Mouse (Mus musculus) frontal cortex, postnatal 14 days (tissue): ENCODE data around the gene Mad1l1.

Experiments
- DNase-seq, 2 experiments: peaks; one replicate each; pipeline ENCODE4 v3.0.0; 2022; ENCODE audit warnings: low spot score in 2 of 2

The Mad1l1 gene

DNA sequence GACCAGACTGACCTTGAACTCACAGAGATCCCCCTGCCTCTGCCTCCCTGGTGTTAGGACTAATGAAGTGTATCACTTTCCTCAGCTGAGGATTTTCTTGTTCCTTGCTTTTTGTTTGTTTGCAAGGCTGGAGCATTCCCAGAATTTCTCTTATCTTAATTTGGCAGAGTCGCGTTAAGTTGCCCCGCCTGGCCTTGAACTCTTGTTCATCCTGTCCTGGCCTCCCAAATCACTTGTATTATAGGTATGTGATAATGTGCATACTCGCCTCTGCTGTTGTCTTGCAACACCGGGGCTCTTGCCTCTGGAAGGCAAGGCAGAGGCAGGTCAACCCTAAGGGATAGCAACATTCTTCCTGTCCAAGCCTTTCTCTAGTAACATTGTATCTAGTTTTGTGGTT lies 2.7 kb upstream of the Mad1l1 start:
- no peak for DNase-seq

DNA sequence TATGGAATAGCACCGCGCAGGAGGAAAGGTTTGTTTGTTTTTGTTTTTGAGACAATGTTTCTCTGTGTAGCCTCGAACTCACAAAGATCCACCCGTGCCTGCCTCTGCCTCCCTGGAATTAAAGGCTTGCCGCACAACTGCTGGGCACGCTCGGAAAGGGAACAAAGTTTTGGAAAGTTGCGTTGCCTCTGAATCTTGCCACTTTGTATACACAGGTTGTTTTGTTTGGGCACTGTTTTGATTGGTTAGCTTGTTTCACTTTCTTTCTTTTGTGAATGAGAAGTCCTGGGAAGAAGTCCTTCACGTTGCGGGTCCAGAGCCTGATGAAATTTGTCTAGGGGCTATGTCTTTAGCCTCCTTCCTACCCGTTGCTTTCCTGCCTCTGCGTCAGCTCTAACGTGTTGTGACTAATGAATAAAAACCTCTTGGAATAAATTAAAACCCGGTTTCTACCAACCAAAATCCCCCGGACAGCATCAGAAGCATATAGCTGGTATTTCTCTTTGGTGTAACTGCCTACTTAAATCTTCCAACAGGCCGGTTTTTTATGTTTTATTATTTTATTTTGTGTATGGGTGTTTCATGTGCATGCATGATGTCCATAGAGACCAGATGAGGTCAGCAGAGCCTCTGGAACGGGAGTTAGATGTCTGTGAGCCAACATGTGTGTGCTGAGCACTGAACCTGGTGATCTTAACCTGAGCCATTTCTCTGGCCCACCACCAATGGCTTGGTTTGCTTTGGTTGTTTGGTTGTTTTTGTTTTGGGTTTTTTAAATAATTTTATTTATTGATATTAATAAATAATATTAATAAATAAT lies 614 bp upstream of the Mad1l1 start:
- no peak for DNase-seq

DNA sequence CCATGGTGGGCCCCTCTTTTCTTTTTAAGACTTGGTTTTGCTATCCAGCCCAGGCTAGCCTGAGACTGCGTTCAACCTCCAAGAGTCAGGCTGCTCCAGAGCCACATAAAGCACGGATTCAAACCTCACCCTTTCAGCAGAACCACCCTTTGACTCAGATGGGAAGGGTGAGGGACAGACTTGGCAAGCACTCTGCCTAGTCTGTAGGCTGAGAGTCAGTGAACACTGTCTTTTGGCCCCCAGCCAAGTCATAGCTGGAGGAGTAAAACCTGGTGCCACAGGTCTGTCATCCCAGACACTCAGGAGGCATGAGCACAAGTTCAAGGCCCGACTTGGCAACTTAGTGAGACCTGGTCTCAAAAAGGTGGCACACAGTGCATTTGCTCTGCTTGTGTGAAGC lies 4.6 kb downstream of the Mad1l1 start:
- DNase-seq: no peak

DNA sequence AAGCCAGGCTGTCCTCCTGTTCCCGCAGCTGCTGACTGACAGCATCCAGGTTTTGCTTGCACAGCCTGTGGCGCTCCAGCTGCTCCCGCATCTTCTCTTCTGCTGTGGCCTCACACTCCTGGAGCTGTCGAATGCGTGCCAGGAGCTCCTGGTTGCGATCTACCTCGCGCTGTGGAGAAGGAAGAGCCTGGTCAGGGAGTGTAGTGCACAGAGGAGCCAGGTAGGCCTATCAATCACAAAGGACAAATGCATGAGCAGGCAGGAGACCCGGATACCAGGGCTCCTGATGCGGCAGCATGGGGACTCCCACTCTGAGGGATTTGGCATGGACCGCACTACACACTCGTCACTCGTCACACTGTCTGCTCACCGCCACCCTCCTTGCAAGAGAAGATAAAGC lies 13.8 kb downstream of the Mad1l1 start:
- no peak for DNase-seq

DNA sequence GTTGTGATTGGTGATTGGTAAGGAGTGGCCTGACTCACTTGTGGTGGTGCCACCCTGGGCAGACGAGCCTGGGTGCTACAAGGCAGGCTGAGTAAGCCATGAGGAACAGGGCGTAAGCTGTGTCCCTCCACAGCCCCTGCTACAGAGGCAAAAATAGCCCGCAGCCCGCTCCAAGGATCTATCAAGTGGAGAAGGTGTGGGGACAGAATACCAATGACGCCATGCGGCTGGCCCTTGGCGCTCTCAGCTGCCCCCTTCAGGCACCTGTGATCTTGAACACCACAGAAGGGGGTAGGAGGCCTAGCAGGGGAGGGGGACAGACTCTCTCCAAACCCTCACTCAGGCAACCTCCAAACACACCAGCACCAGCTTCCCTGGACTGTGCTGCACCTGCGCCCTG lies 15.3 kb downstream of the Mad1l1 start:
- DNase-seq: no peak

DNA sequence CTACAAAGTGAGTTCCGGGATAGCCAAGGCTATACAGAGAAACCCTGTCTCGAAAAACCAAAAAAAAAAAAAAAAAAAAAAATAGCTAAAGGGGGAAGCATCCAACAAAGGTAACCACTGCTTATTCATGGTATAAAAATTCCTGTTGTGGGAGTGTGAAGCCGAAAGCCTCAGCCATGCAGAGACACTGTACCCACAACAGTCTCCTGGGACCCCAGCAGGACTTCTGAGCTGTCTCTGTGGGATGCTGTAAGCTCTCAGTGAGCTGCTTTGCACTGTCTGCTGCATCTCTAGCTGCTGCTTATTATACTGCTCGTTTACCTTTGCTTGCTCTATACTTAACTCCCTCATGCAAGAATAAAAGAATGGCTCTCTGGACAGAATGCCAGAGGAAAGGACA lies 23.1 kb downstream of the Mad1l1 start:
- no peak for DNase-seq

DNA sequence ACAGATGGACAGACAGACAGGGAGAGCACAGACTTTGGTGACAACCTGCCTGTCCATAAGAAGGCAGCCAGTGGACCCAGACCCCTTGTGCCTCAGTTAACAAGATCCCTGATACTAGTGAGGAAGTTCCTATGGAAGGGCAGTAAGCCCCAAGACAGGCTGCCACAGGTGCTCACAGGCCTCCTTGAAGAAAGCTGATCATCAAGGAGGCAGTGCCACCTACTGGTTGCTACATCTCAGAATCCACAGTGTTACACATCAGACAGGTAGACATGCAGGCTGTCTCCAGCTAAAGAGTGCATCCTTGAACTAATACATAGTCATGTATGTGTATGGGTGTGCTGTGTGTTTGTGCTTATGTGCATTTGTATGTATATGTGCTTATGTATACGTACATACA lies 29.2 kb downstream of the Mad1l1 start:
- DNase-seq: peak in 1 of 2 experiments; percentile 56

DNA sequence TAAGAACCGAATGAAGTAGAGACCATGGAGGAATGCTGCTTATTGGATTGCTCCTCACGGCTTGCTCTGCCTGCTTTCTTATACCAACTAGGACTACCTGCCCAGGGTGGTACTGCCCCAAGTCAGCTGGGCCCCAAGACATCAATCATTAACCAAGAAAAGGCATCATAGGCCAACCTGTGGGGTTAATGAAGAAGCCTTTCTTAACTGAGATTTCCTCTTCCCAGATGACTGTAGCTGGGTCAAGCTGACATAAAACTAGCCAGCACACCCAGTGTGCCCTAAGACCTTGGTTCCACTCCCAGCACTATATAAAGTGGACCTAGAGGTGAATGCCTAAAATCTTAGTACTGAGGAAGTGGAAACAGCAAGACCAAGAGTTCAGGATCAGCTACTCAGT lies 32.2 kb downstream of the Mad1l1 start:
- no peak for DNase-seq

DNA sequence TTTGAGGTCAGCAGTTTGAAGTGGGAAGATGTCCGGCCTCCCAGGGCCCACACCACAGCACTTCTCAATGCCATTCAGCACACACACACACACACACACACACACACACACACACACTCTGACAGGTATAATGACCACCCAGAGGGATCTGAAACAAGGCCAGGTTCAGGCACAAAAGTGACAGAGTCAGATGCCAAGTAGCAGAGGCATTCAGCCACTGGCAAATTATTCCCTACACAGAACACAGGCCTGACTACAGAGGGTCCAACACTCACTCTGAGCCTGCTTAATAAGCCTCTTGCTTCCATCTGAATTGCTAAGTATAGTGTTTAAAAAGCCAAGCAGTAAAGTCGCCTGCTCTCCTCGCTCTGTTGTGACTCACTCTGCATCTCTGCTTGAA lies 33.1 kb downstream of the Mad1l1 start:
- DNase-seq: no peak

DNA sequence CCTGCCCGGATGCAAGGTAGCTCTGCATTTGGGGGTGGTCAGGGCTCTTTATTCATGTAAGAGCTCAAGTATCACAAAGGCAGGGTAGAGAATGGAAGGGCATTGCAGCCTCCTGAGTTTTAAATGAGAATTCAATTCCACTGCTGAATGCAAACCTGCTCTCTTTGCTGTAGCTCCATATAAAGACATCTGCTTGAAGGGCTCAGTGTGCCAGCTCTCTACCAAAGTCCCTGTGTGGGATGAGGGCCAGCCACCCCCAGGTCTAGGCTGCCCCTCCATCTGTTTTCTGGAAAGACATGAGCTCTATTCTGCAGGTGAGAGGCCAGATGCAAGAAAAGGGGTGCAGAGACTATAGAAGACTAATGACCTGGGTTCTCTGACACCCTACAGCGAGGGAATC lies 36.6 kb downstream of the Mad1l1 start:
- no peak for DNase-seq

DNA sequence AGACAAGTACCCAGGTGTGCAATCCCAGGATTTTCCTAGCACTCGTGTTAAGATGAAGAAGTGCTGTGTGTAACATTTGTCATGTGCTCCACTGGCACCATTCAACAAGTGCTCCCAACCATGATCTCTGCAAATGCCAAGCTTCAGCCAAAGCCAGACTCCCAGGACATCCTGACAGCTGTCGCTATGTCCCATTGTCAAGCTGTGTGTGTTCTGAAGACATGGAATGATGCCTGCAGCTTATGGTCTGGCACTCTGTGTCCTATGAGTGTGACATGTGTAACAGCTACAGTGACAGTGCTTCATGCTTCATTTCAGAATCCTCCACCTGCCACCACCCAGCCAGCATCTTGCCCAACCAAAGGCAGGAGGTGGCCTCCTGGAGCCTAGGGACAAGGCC lies 37.3 kb downstream of the Mad1l1 start:
- no peak for DNase-seq

DNA sequence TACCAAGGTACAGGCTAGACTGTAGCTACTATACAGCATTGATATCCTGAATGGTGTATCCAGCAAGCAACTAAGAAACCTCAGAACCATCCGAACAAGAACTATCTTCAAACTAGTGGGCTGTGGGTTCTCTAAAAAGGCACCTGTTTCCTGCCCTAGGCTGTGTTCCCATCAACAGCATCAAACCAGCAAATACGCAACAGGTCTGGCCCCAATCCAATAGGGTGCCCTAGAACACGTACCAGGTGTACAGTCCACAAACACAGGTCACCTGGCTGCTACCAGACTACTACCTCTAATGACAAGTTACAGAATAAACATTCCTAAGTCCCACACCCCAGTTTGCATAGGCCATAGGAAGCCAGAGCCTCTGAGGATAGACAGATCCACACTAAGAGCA lies 38.5 kb downstream of the Mad1l1 start:
- no peak for DNase-seq

DNA sequence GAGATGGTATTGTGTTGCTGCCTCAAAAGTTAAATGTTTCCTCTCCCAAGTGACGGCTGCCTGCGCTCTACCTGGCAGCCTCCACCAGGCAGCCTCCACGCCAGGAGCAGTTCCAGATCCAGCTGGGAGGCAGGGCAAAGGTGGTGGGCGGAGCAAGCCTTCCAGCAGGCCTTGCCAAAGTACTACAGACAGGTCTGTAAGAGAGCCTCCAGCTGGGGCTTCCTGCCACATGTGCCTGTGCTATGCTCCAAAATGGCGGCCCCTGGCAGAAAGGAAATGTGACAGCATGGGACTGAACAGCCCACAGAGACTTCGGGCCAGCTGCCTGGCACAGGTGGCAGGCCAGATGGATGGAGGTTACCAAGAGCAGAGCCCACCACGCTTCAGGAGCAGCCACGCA lies 39.0 kb downstream of the Mad1l1 start:
- DNase-seq: no peak

DNA sequence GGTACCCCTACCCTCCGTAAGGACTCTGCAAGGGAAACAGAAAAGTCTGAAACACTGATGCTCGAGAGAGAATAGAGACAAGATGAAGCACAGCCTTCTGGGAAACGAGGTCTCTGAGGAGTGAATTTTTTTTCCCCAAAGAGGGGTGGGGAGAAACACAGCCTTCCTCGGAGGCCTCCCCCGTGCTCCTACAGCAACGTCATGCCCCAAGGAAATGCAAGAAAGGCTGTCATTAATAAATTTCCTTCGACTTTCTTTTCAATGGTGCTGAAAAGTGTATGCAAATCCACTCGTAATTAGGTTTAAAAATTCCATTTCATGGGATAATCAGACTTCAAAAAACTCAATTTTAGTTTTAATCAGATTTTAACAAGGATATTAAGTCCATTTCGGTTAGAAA lies 41.1 kb downstream of the Mad1l1 start:
- DNase-seq: no peak

DNA sequence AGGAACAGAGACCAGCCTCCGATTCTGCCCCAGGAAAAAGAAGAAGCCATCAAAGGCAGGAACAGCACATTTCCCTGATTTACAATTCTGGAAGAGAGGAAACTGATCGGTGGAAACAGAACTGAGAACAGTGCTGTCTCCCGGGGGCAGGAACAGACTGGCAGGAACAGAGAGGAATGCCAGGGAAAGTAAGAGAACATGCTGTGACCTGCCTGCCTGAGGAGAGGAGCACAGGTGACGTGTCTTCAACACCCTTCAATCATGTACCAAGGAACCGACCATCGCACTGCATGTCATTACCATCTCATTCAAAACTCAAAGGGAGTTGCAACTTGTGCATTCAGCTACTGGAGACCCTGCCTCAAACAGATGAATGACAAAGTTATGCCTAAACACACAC lies 44.6 kb downstream of the Mad1l1 start:
- DNase-seq: no peak

DNA sequence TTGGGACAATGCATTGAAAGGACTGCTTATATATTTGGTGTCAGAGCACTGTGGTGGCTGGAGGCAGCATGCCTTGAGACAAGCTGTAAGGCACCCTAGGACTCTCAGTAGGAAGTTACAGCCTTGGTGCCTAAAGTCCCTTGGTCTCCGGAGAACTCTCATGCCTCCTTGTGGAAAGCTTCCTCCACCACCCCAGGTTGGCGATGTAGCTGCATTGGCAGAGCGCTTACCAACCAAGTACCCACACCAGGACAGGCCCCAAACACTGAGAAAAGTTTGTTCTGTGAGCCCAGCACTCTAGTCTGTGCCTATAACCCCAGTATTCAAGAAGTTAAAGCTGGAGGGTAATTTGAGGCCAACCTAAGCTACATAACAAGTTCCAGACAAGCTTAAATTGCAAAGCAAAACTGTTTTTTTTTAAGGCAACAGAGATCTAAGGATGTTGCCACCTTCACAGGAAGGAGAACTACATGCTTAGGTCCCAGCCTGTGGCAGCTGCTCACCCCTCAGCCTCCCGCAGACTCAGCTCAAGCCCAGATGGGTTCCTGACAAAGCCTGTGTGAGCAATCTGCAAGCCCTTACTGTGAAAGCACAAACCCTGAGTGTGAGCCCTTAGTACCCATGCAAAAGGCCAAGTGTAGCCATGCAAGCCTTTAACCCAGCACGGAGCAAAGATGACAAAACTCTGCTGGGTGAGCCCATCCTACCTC lies 50.2 kb downstream of the Mad1l1 start:
- no peak for DNase-seq

DNA sequence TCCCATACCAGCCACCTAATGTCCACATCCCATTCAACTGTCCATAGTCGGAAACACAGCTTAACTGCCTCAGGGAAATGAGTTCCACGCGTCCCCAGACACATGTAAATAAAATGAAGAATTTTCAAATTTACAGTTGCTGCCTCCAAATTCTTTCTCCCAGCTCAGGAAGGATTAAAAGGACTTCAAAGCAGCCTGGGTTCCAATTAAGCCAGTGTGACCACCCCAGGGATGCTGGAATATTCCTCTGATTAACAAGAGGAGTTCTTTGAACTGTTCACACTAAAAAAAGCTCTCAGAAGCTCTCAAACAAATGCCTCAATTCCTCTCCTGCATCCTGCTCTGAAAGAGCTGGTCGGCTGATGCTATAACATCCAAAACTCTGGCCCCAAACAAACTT lies 53.0 kb downstream of the Mad1l1 start:
- no peak for DNase-seq

DNA sequence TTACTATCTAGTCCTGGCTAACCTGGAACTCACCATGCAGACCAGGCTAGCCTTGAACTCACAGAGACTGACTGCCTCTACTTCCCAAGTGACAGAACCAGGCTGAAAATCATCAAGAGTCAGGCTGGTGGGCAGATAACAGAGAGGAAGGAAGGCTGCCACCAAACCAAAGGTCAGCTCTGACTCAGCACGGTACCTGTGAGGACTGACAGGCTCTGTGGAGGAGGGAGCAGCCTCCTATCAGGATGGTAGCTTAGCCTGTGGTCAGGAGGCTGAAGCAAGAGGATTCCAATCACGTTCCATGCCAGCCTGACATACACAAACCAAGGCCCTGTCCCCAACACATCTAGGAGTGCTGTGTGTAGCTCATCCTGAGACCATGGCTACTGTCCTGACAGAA lies 54.3 kb downstream of the Mad1l1 start:
- DNase-seq: no peak

DNA sequence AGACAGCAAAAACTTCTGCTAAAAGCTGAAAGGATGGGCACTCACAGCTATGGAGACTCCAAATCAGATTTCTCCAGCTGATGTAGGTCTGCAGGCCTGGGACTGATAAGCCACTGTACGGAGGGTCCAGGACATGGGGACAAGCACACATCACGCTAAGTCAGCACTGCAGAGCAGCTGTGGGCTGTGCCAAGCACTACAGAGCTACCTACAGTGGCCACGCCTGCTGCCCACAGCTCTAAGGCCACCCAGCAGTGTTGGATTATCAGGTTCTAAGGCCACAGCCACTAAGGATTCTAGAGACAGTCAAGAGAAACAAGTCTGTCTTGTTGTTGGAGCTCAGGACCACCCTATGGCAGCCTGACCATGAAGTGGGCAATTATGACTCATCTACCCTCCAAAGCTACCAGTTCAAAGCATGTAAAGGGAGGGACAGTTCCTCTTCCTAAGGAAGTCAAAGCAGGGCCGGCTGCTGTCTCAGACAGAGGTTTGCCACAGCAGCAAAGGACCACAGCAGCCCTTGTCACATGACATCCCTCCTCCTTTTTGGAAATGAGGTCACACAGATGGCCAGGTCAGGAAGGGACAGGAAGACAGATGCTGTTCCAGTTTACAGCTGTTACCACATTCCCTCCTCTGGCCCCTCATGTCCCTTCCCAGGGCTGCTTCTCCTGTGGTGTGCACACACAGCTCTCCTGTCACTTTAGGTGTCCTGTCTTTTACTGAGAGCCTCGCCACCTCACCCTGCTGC lies 56.4 kb downstream of the Mad1l1 start:
- DNase-seq: no peak

DNA sequence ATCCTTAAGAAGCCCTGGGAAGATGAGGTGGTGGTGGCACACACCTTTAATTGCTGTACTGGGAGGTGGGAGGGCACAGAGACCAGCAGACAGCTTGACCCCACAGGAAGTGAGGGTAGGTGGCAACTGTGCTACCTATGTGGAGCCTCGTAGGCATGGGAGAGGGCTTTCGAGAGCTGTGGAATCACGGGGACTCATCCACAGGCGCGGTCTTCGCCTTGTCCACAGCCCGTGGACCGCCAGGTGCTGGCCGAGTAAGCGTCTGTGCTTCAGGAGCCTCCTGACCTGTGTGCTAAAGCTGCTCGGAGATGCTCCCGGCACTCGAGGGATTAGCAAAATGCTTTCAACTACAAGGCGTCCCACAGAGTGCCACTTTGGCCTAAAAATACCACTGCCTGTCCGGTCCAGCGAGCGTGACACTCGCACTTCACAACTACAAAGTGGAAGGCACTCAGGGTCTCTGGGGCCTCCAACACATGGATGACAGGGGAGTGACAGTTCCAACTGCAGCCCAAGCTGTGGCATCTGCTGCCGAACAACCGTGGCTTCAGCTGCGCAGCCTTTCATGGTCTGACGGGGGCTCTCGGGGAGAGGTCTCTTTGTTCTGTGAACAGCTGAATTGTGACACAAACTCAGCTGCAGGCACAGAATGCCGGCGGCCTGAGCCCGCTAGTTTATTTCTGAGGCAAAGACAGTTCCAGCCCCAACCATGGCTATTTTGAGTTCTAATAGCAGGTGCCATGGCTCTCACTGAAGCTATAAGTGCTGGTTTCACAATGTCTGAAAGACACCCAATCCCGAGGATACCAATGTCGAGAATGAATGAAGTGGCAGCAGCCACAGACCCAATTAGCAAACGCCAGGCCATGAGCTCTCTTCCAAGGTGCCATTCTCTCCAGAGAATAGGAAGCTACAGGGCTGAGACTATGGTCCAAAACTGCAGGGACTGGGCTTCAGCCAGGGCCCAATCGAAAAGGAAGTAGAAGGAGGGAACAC lies 57.3 kb downstream of the Mad1l1 start:
- no peak for DNase-seq

DNA sequence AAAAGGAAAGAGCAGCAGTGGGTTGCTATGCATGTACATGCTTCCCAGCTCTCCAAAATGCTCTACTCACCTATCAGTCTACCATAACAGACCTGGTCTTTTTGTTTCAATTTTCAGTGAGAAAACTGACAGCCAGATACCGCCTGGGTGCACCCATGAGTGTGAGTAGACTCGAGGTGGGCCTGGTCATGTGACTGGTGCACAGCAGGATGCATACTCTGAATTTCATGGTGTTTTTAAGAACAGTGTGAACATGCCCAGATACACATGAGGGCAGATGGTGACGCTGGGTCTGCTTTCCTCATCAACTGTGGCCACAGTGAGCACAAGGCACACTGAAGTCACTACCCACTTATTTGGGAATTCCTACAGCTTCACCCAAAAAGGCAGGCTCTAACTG lies 59.0 kb downstream of the Mad1l1 start:
- no peak for DNase-seq

DNA sequence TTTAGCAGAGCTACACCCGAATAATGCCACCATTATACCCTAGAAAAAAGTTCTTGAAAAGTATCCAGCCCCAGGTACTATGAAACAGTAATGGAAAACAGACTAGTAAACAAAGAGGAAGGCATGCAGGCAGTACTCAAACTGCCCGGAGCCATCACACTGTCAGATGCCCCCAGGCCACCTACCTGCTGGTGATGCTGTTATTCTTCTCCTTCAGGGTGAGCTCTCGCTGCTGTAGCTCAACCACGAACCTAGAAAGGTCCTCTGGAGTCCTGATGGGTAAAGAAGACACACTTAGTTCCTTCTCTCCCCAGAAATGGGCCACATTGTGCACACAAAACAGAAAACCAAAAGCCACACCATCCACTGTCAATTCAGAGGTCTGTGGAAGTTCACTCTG lies 60.0 kb downstream of the Mad1l1 start:
- DNase-seq: no peak
